In genomic region chr16:16907799-16908198, GRCm38 (mm10) we compare ENCODE assay signal across 8 mouse cellular contexts. TPM values are rescaled to one million over a fixed set of nuclear protein-coding genes. Genes with fewer than 3 reads are reported as not detected.
DNase-seq lines count a peak whose midpoint lies in the region; ATAC-seq lines count a peak whose summit lies in the region.

No protein-coding gene starts in this region.

- peak; percentile 10 for DNase-seq in embryo, embryonic 10 days (ENCODE audit: low spot score)
- DNase-seq in embryo, embryonic 9.5 days (ENCODE audit: extremely low spot score), result no peak
- peak; percentile 100 for DNase-seq in heart, adult 11 months
- peak; percentile 93 for DNase-seq in lung, postnatal 25 days (ENCODE audit: low spot score)
- DNase-seq in layer of hippocampus, postnatal 14 days (ENCODE audit: low spot score in 2 of 2), result no peak
- no peak for DNase-seq in forebrain, embryonic 11.5 days (ENCODE audit: low spot score)

- no peaks in the 10 kb centered on the region for H3K4me1 ChIP-seq in kidney, embryonic 14.5 days (ENCODE audit: control insufficient read depth, insufficient read depth, low read length)
- H3K4me1 ChIP-seq in forebrain, embryonic 11.5 days (replicated peaks; ENCODE audit: control insufficient read depth, insufficient read depth, low read length), result no peaks in the 10 kb centered on the region
- H3K4me1 ChIP-seq in hindbrain, embryonic 13.5 days (replicated peaks), result peaks cover 12% of the 10 kb centered on the region

- H3K4me2 ChIP-seq in kidney, embryonic 14.5 days (replicated peaks; ENCODE audit: low read depth, low read length), result no peak overlapping the region
- H3K4me2 ChIP-seq in forebrain, embryonic 11.5 days (ENCODE audit: low read depth, low read length, severe bottlenecking), result no peak overlapping the region
- no peak overlapping the region for H3K4me2 ChIP-seq in hindbrain, embryonic 13.5 days

- H3K27me3 ChIP-seq in kidney, embryonic 14.5 days (ENCODE audit: control insufficient read depth, insufficient read depth, low read length), result no peaks in the 10 kb centered on the region
- H3K27me3 ChIP-seq in forebrain, embryonic 11.5 days (ENCODE audit: control insufficient read depth, insufficient read depth, low read length), result no peaks in the 10 kb centered on the region
- no peaks in the 10 kb centered on the region for H3K27me3 ChIP-seq in hindbrain, embryonic 13.5 days

- no peak overlapping the region for H3K9ac ChIP-seq in kidney, embryonic 14.5 days (ENCODE audit: low read depth, low read length)
- no peak overlapping the region for H3K9ac ChIP-seq in forebrain, embryonic 11.5 days (ENCODE audit: low read length)
- H3K9ac ChIP-seq in hindbrain, embryonic 13.5 days, result no peak overlapping the region

- no peaks in the 10 kb centered on the region for H3K9me3 ChIP-seq in kidney, embryonic 14.5 days (ENCODE audit: control insufficient read depth, low read length)
- H3K9me3 ChIP-seq in forebrain, embryonic 11.5 days (ENCODE audit: control insufficient read depth, low read length), result no peaks in the 10 kb centered on the region
- H3K9me3 ChIP-seq in hindbrain, embryonic 13.5 days, result no peaks in the 10 kb centered on the region

- H3K36me3 ChIP-seq in kidney, embryonic 14.5 days (ENCODE audit: control insufficient read depth, insufficient read depth, low read length), result peaks cover 54% of the 10 kb centered on the region
- H3K36me3 ChIP-seq in forebrain, embryonic 11.5 days (ENCODE audit: control insufficient read depth, insufficient read depth, low read length), result no peaks in the 10 kb centered on the region; the same call in 1 of the 2 replicates
- H3K36me3 ChIP-seq in hindbrain, embryonic 13.5 days, result peaks cover 99% of the 10 kb centered on the region

- WGBS in kidney, embryonic 14.5 days, result 72% methylated on average over 6 of the region's 6 CpGs
- WGBS in forebrain, embryonic 11.5 days, result 86% methylated on average over 6 of the region's 6 CpGs
- WGBS in hindbrain, embryonic 13.5 days, result 81% methylated on average over 6 of the region's 6 CpGs

- no peak for ATAC-seq in kidney, embryonic 14.5 days (ENCODE audit: low FRiP score, low TSS enrichment)
- ATAC-seq in forebrain, embryonic 11.5 days (replicated peaks; ENCODE audit: low FRiP score), result no peak
- ATAC-seq in hindbrain, embryonic 13.5 days (ENCODE audit: low FRiP score), result no peak

- H3K4me3 ChIP-seq in kidney, embryonic 14.5 days (ENCODE audit: low read length), result no peak overlapping the region
- H3K4me3 ChIP-seq in forebrain, embryonic 11.5 days (ENCODE audit: low read depth, low read length), result no peak overlapping the region
- no peak overlapping the region for H3K4me3 ChIP-seq in hindbrain, embryonic 13.5 days

- H3K27ac ChIP-seq in kidney, embryonic 14.5 days (ENCODE audit: low read depth, low read length), result peak overlapping the region; percentile 62; the same call in 1 of the 2 replicates
- H3K27ac ChIP-seq in forebrain, embryonic 11.5 days (ENCODE audit: low read depth, low read length), result no peak overlapping the region
- H3K27ac ChIP-seq in hindbrain, embryonic 13.5 days, result no peak overlapping the region

RNA-seq across cellular contexts. Expression of gene Ppm1f, which starts 11.5 kb away (rescaled TPM):
- polyA plus RNA-seq in kidney, embryonic 14.5 days (2014; fragmentation: Nextera tagmentation; extraction: Ambion mirVana), result 11.0 and 21.3 TPM in 2 replicates
- total RNA-seq in layer of hippocampus, postnatal 14 days (2021), result 10 to 100 TPM; 29.2 to 31.6 TPM
- 22.1 and 24.5 TPM in 2 replicates for polyA plus RNA-seq in forebrain, embryonic 11.5 days (2014; fragmentation: Nextera tagmentation; extraction: Ambion mirVana)
- 26.3 and 28.2 TPM in 2 replicates for polyA plus RNA-seq in hindbrain, embryonic 13.5 days (2015; fragmentation: Nextera tagmentation; extraction: Ambion mirVana)

RNA-seq across cellular contexts. Expression of gene Vpreb1, which starts 37.2 kb away (rescaled TPM):
- 1.7 and 2.8 TPM in 2 replicates for polyA plus RNA-seq in kidney, embryonic 14.5 days (2014; fragmentation: Nextera tagmentation; extraction: Ambion mirVana)
- total RNA-seq in layer of hippocampus, postnatal 14 days (2021), result 1 to 10 TPM in 1 of 2 experiments, not detected in 1; 1.8 TPM
- 0.63 and 1.3 TPM in 2 replicates for polyA plus RNA-seq in forebrain, embryonic 11.5 days (2014; fragmentation: Nextera tagmentation; extraction: Ambion mirVana)
- 1.7 and 2.3 TPM in 2 replicates for polyA plus RNA-seq in hindbrain, embryonic 13.5 days (2015; fragmentation: Nextera tagmentation; extraction: Ambion mirVana)

RNA-seq across cellular contexts. Expression of gene Top3b, which starts 37.3 kb away (rescaled TPM):
- polyA plus RNA-seq in kidney, embryonic 14.5 days (2014; fragmentation: Nextera tagmentation; extraction: Ambion mirVana), result 55.6 and 81.4 TPM in 2 replicates
- 10 to 100 TPM; 57.9 to 67.3 TPM for total RNA-seq in layer of hippocampus, postnatal 14 days (2021)
- 70.3 and 75.7 TPM in 2 replicates for polyA plus RNA-seq in forebrain, embryonic 11.5 days (2014; fragmentation: Nextera tagmentation; extraction: Ambion mirVana)
- polyA plus RNA-seq in hindbrain, embryonic 13.5 days (2015; fragmentation: Nextera tagmentation; extraction: Ambion mirVana), result 71.0 and 72.8 TPM in 2 replicates

RNA-seq across cellular contexts. Expression of gene Igll1, which starts 44.0 kb away (rescaled TPM):
- polyA plus RNA-seq in kidney, embryonic 14.5 days (2014; fragmentation: Nextera tagmentation; extraction: Ambion mirVana), result not detected in 2 replicates
- total RNA-seq in layer of hippocampus, postnatal 14 days (2021), result not detected
- polyA plus RNA-seq in forebrain, embryonic 11.5 days (2014; fragmentation: Nextera tagmentation; extraction: Ambion mirVana), result not detected in 2 replicates
- 0.14 TPM in 1 of 2 replicates, not detected in the other for polyA plus RNA-seq in hindbrain, embryonic 13.5 days (2015; fragmentation: Nextera tagmentation; extraction: Ambion mirVana)

Comparison
In these comparisons a context has a peak if more than half of its experiments do, and no peak if none do; other contexts are left out.
1. DNase-seq: peak in embryo, embryonic 10 days (single experiment), heart, adult 11 months (single experiment) and lung, postnatal 25 days (single experiment); none in embryo, embryonic 9.5 days (single experiment), layer of hippocampus, postnatal 14 days (0 of 2) and forebrain, embryonic 11.5 days (single experiment).